In the genomic region with DNA sequence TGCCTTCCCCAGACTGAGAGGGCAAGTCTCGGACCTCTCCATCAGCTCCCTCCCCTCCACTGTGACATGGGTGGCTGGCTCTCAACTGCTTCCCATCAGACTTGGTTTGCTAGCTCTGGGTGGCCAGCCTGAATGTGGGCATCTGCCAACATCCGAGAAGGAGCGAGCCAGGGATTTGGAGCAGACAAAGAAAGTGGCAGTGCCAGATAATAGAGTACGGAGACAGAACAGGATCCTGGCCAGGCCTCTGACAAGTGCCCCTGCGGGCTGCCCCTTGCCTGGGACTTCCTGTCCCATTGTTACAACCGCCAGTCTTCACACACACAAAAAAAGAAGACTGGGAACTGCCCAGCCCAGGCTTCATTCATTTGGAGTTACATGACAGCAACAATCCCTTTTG, we compare ENCODE assay signal across 9 mouse cellular contexts.
A peak's percentile ranks its signal among the peaks of the same experiment; 100 is the strongest.
DNase-seq lines count a peak whose midpoint lies in the region; ATAC-seq lines count a peak whose summit lies in the region.
"Had no signal": no experiment of that assay in that cellular context is flagged by ENCODE, and none has a peak within 500 bp of the region (broad histone marks: within the 10 kb centered on the region; RNA-seq: fewer than 3 reads in every experiment).

No protein-coding gene starts in this region.

- 0 out of 2 replicates have a peak overlapping the region, but pooled peaks have one; percentile 12 for H3K27ac ChIP-seq in midbrain, embryonic 16.5 days (ENCODE audit: low read length)
- H3K27ac ChIP-seq: neural tube, embryonic 12.5 days had no signal

- no peak overlapping the region for H3K4me3 ChIP-seq in midbrain, embryonic 16.5 days (ENCODE audit: low read depth, low read length)
- H3K4me3 ChIP-seq: neural tube, embryonic 12.5 days had no signal

- ATAC-seq in midbrain, embryonic 16.5 days = peak; percentile 88

- H3K27me3 ChIP-seq in midbrain, embryonic 16.5 days (ENCODE audit: control insufficient read depth, insufficient read depth, low read depth, low read length) = no peaks in the 10 kb centered on the region
- H3K27me3 ChIP-seq: neural tube, embryonic 12.5 days had no signal

- no peaks in the 10 kb centered on the region for H3K36me3 ChIP-seq in midbrain, embryonic 16.5 days (ENCODE audit: control insufficient read depth, insufficient read depth, low read length)
- H3K36me3 ChIP-seq: neural tube, embryonic 12.5 days had no signal

- no peaks in the 10 kb centered on the region for H3K4me1 ChIP-seq in midbrain, embryonic 16.5 days (ENCODE audit: control insufficient read depth, insufficient read depth, low read length)

- peak; percentile 21 for DNase-seq in embryo, embryonic 10 days (ENCODE audit: low spot score)
- no peak for DNase-seq in embryo, embryonic 10.5 days (ENCODE audit: low spot score)
- peak; percentile 26 to 28 for DNase-seq in cerebellum, adult 18-20 months
- DNase-seq in heart, adult 18-20 months = peak; percentile 65 to 82
- DNase-seq in layer of hippocampus, adult 8-10 months (ENCODE audit: low spot score in 2 of 2) = peak; percentile 50 to 69
- no peak for DNase-seq in adrenal gland, adult (ENCODE audit: inconsistent age in 2 of 2, low spot score in 1 of 2)
- no peak for DNase-seq in testis, postnatal 10 days (ENCODE audit: low spot score)

- 13% methylated on average over 6 of the region's 6 CpGs for WGBS in midbrain, embryonic 16.5 days

- H3K9me3 ChIP-seq in midbrain, embryonic 16.5 days (replicated peaks; ENCODE audit: control insufficient read depth, low read length, poor library complexity, severe bottlenecking) = no peaks in the 10 kb centered on the region
- H3K9me3 ChIP-seq: neural tube, embryonic 12.5 days had no signal

- H3K4me2 ChIP-seq in midbrain, embryonic 16.5 days (ENCODE audit: low read length) = no peak overlapping the region
- H3K4me2 ChIP-seq: neural tube, embryonic 12.5 days had no signal

- H3K9ac ChIP-seq in midbrain, embryonic 16.5 days (ENCODE audit: low read depth, low read length) = no peak overlapping the region
- H3K9ac ChIP-seq: neural tube, embryonic 12.5 days had no signal

Comparison
In these comparisons a context has a peak if more than half of its experiments do, and no peak if none do; other contexts are left out.
1. DNase-seq: peak in embryo, embryonic 10 days (single experiment), cerebellum, adult 18-20 months (2 of 2), heart, adult 18-20 months (2 of 2) and layer of hippocampus, adult 8-10 months (2 of 2); none in embryo, embryonic 10.5 days (single experiment), adrenal gland, adult (0 of 2) and testis, postnatal 10 days (single experiment).